Mouse (Mus musculus) hindbrain, embryonic 12.5 days (tissue): ENCODE measurements at regions not wholly inside any gene's neighbourhood (a gene's known extent, or its start where the extent isn't known, plus 50 kb on each side); places are given as distances from the start of the nearest gene placed in this dataset.

Experiments used
- ATAC-seq: fragments of 200-750 bp; cut with Nextera tagmentation; 2 replicates; pipeline ENCODE4 v1.8.0; 2017; ENCODE audit warnings: moderate TSS enrichment; ENCODE audit not compliant: low FRiP score
- H3K27ac ChIP-seq: fragments of 300-500 bp; sonication (generic); 2 replicates; pipeline ENCODE4 v1.5.1; 2016; ENCODE audit warnings: mild to moderate bottlenecking
- H3K27me3 ChIP-seq: fragments of 300-500 bp; sonication (generic); 2 replicates; pipeline ENCODE4 v1.6.1; 2016; ENCODE audit warnings: mild to moderate bottlenecking
- H3K36me3 ChIP-seq: fragments of 300-500 bp; sonication (generic); 2 replicates; pipeline ENCODE4 v1.6.1; 2016; ENCODE audit warnings: mild to moderate bottlenecking
- H3K4me1 ChIP-seq: fragments of 300-500 bp; sonication (generic); 2 replicates; pipeline ENCODE4 v1.6.1; 2016
- H3K4me2 ChIP-seq: fragments of 300-500 bp; sonication (generic); replicated peaks from 2 replicates; pipeline ENCODE4 v1.6.1; 2016; ENCODE audit warnings: mild to moderate bottlenecking
- H3K4me3 ChIP-seq: fragments of 300-500 bp; sonication (generic); 2 replicates; pipeline ENCODE4 v1.5.1; 2016; ENCODE audit warnings: mild to moderate bottlenecking
- H3K9ac ChIP-seq: fragments of 300-500 bp; sonication (generic); 2 replicates; pipeline ENCODE4 v1.6.1; 2016; ENCODE audit warnings: mild to moderate bottlenecking, moderate library complexity
- H3K9me3 ChIP-seq: fragments of 300-500 bp; sonication (generic); replicated peaks from 2 replicates; pipeline ENCODE4 v1.6.1; 2016; ENCODE audit warnings: mild to moderate bottlenecking
- WGBS: fragments of 180-500 bp; shearing (Covaris S2); methylation state at CpG from one replicate; pipeline ENCODE4 v1.1.7; 2016; 5-methylcytosine and 5-hydroxymethylcytosine counted together

- WGBS: 81% methylated on average over 7 of the region's 7 CpGs
- no peak overlapping the region for H3K9ac ChIP-seq
- no peaks in the 10 kb centered on the region for H3K27me3 ChIP-seq
- no peak overlapping the region for H3K27ac ChIP-seq
- no peaks in the 10 kb centered on the region for H3K4me1 ChIP-seq
- H3K9me3 ChIP-seq: no peaks in the 10 kb centered on the region
- H3K4me3 ChIP-seq: no peak overlapping the region
- ATAC-seq: peak; percentile 48; the same call in 1 of the 2 replicates
- no peak overlapping the region for H3K4me2 ChIP-seq
- no peaks in the 10 kb centered on the region for H3K36me3 ChIP-seq
Observed at GRCm38 (mm10) chr10:17562410-17563350, 160.3 kb upstream of the Cited2 start.

GRCm38 (mm10) chr10:17563351-17563749 is 159.7 kb upstream of the Cited2 start:
- no peak overlapping the region for H3K9ac ChIP-seq
- 67% methylated on average over 4 of the region's 4 CpGs for WGBS
- H3K27me3 ChIP-seq: no peaks in the 10 kb centered on the region
- ATAC-seq: no peak
- no peaks in the 10 kb centered on the region for H3K9me3 ChIP-seq
- no peak overlapping the region for H3K27ac ChIP-seq
- H3K4me1 ChIP-seq: no peaks in the 10 kb centered on the region
- no peak overlapping the region for H3K4me2 ChIP-seq
- H3K4me3 ChIP-seq: no peak overlapping the region
- no peaks in the 10 kb centered on the region for H3K36me3 ChIP-seq

- Histone ChIP-seq H3K4me2 (no peak overlapping the region), H3K27me3 (no peaks in the 10 kb centered on the region), H3K4me1 (no peaks in the 10 kb centered on the region), H3K4me3 (no peak overlapping the region), H3K36me3 (no peaks in the 10 kb centered on the region), H3K9ac (no peak overlapping the region), H3K27ac (no peak overlapping the region), H3K9me3 (no peaks in the 10 kb centered on the region)
- ATAC-seq: no peak
- 58% methylated on average over 6 of the region's 6 CpGs for WGBS
Observed at GRCm38 (mm10) chr10:17564895-17565620, 158.0 kb upstream of the Cited2 start.

GRCm38 (mm10) chr10:17566975-17567374 is 156.0 kb upstream of the Cited2 start:
- Histone ChIP-seq H3K9me3 (no peaks in the 10 kb centered on the region), H3K36me3 (no peaks in the 10 kb centered on the region), H3K4me3 (no peak overlapping the region), H3K27ac (no peak overlapping the region), H3K9ac (no peak overlapping the region), H3K27me3 (no peaks in the 10 kb centered on the region), H3K4me1 (no peaks in the 10 kb centered on the region), H3K4me2 (no peak overlapping the region)
- ATAC-seq: no peak
- 91% methylated on average over 5 of the region's 5 CpGs for WGBS

- no peaks in the 10 kb centered on the region for H3K36me3 ChIP-seq
- H3K4me2 ChIP-seq: no peak overlapping the region
- no peak overlapping the region for H3K4me3 ChIP-seq
- H3K4me1 ChIP-seq: no peaks in the 10 kb centered on the region
- no peak for ATAC-seq
- WGBS: 91% methylated on average over 3 of the region's 3 CpGs
- no peak overlapping the region for H3K9ac ChIP-seq
- no peak overlapping the region for H3K27ac ChIP-seq
- no peaks in the 10 kb centered on the region for H3K9me3 ChIP-seq
- no peaks in the 10 kb centered on the region for H3K27me3 ChIP-seq
Observed at GRCm38 (mm10) chr10:17567631-17568030, 155.4 kb upstream of the Cited2 start.

DNA sequence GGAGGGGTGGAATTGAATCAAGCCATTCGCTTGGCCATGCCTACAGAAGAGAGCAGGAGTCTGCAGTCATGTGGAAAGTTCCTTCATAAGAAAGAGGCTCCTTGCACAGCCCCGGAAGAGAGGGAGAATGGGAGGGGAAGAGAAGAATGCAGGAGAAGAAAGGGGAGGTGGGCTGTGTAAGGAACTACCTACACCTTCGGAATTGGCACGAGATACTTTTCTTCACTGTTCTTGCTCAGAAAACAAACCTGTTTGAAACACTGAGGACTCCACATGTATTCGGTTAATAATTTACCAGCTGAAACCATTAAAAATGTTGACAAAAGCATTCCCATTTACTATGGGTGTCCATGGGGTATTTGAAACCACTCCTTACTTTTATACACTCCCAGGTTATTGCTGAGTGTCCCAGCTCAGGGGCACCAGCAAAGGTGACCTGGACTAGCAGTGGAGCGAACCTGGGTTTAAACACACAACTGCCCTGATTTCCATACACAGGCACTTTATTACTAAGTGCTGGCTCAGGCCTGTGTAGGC is 153.4 kb upstream of the Cited2 start:
- Histone ChIP-seq H3K4me3 (no peak overlapping the region), H3K4me2 (no peak overlapping the region), H3K9ac (no peak overlapping the region), H3K36me3 (no peaks in the 10 kb centered on the region), H3K27ac (no peak overlapping the region), H3K4me1 (no peaks in the 10 kb centered on the region), H3K27me3 (no peaks in the 10 kb centered on the region), H3K9me3 (no peaks in the 10 kb centered on the region)
- WGBS: 80% methylated on average over 6 of the region's 6 CpGs
- ATAC-seq: no peak

- Histone ChIP-seq H3K9ac (no peak overlapping the region), H3K4me1 (no peaks in the 10 kb centered on the region), H3K4me2 (no peak overlapping the region), H3K9me3 (no peaks in the 10 kb centered on the region), H3K4me3 (no peak overlapping the region), H3K27ac (no peak overlapping the region), H3K36me3 (no peaks in the 10 kb centered on the region), H3K27me3 (no peaks in the 10 kb centered on the region)
- WGBS: 49% methylated on average over 3 of the region's 3 CpGs
- ATAC-seq: no peak
Observed at GRCm38 (mm10) chr10:17574894-17575293, 148.1 kb upstream of the Cited2 start.

- Histone ChIP-seq H3K4me2 (no peak overlapping the region), H3K4me1 (no peaks in the 10 kb centered on the region), H3K27me3 (no peaks in the 10 kb centered on the region), H3K36me3 (no peaks in the 10 kb centered on the region), H3K9me3 (no peaks in the 10 kb centered on the region), H3K4me3 (no peak overlapping the region), H3K9ac (no peak overlapping the region), H3K27ac (no peak overlapping the region)
- WGBS: 60% methylated on average over 10 of the region's 10 CpGs
- no peak for ATAC-seq
Observed at GRCm38 (mm10) chr10:17575448-17576332, 147.3 kb upstream of the Cited2 start.

DNA sequence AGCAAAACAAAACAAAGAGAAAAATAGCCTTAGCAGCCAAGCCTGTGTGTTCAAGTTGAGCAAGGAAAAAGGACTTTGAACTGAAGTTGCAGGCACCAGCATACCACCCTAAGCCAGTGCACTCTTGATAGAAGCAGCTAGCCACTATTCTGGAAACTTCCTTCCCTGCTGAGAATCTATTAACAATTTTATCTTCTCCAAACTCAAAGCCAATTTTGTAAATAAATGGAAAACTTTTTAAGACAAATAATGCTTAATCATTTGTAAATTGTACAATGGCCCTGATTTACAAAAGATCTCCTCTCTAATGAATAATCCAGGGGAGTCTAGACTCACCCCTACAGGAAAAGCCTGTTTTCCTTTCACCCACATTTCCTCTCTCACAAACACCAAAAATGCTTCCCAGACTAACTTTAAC is 146.7 kb upstream of the Cited2 start:
- Histone ChIP-seq H3K9me3 (no peaks in the 10 kb centered on the region), H3K4me3 (no peak overlapping the region), H3K4me1 (no peaks in the 10 kb centered on the region), H3K9ac (no peak overlapping the region), H3K27me3 (no peaks in the 10 kb centered on the region), H3K4me2 (no peak overlapping the region), H3K27ac (no peak overlapping the region), H3K36me3 (no peaks in the 10 kb centered on the region)
- no peak for ATAC-seq

- Histone ChIP-seq H3K4me2 (no peak overlapping the region), H3K9ac (no peak overlapping the region), H3K27me3 (no peaks in the 10 kb centered on the region), H3K4me1 (no peaks in the 10 kb centered on the region), H3K9me3 (no peaks in the 10 kb centered on the region), H3K4me3 (no peak overlapping the region), H3K27ac (no peak overlapping the region), H3K36me3 (no peaks in the 10 kb centered on the region)
- ATAC-seq: no peak
- WGBS: 83% methylated on average over 2 of the region's 2 CpGs
Observed at GRCm38 (mm10) chr10:17579463-17579862, 143.6 kb upstream of the Cited2 start.

DNA sequence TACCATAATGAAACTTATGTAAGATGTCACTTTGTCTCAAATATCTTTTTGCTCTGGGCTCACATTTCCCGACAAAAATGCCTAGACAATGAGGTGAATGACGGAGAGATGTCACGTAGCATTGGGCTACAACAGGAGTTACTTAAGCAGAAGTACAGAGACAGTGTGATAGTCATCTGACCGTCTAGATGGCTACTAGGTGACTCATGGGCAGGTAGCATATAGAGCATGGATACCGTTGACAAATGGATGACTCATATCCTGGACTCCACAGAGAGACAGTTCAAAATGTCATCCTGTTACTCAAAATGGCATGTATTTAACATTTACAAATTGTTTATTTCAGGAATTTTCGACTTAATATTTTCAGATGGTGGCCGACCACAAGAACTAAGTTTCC is 138.2 kb upstream of the Cited2 start:
- H3K27me3 ChIP-seq: no peaks in the 10 kb centered on the region
- no peaks in the 10 kb centered on the region for H3K4me1 ChIP-seq
- H3K9me3 ChIP-seq: no peaks in the 10 kb centered on the region
- no peak for ATAC-seq
- no peak overlapping the region for H3K9ac ChIP-seq
- no peak overlapping the region for H3K4me3 ChIP-seq
- H3K27ac ChIP-seq: no peak overlapping the region
- H3K36me3 ChIP-seq: no peaks in the 10 kb centered on the region
- H3K4me2 ChIP-seq: no peak overlapping the region
- 93% methylated on average over 7 of the region's 7 CpGs for WGBS

GRCm38 (mm10) chr10:17586910-17587309 is 136.1 kb upstream of the Cited2 start:
- no peaks in the 10 kb centered on the region for H3K36me3 ChIP-seq
- H3K4me1 ChIP-seq: no peaks in the 10 kb centered on the region
- no peak overlapping the region for H3K4me3 ChIP-seq
- no peaks in the 10 kb centered on the region for H3K27me3 ChIP-seq
- 87% methylated on average over 2 of the region's 2 CpGs for WGBS
- H3K9me3 ChIP-seq: no peaks in the 10 kb centered on the region
- H3K4me2 ChIP-seq: no peak overlapping the region
- H3K9ac ChIP-seq: no peak overlapping the region
- no peak overlapping the region for H3K27ac ChIP-seq
- no peak for ATAC-seq
